Mouse (Mus musculus) Patski (cell line): Measurements from ENCODE around the gene Cdh11. TPM values are rescaled to one million over a fixed set of nuclear protein-coding genes. Genes with fewer than 3 reads are reported as not detected.

ENCODE experiments used
- ATAC-seq: fragments of 100-300 bp; one replicate; pipeline ENCODE4 v1.8.0; 2021
- CTCF ChIA-PET: fragments of 350-600 bp; sonication (Branson Sonifier 250); formaldehyde crosslinking; loops from one replicate; lab custom pipeline; 2022; ENCODE audit warnings: inconsistent platforms; lab: Charles Lee
- POLR2A ChIA-PET: fragments of 350-600 bp; sonication (Branson Sonifier 250); formaldehyde crosslinking; loops from one replicate; lab custom pipeline; 2022; ENCODE audit warnings: antibody characterized with exemption, inconsistent platforms; lab: Charles Lee
- DNase-seq: peaks from one replicate; pipeline ENCODE4 v3.0.0-alpha.2; 2011; ENCODE audit warnings: low read depth, low spot score
- H3K27me3 ChIP-seq: fragments of 371-371 bp; one replicate; pipeline ENCODE4 v1.5.1; 2021
- CTCF ChIP-seq: fragments of 100-300 bp; IDR thresholded peaks from one replicate; pipeline ENCODE4 v1.5.1; 2021
- in situ Hi-C: fragments of 300-500 bp; cut with MboI; formaldehyde crosslinking; loops from 3 replicates; pipeline ENCODE4 v1.11.1; 2018; ENCODE audit warnings: low pct_unique_long_range_greater_than_20kb, mixed read lengths
- polyA plus RNA-seq: library from polyadenylated mRNA; unstranded; gene quantifications from one replicate; pipeline ENCODE4 v1.2.3, GENCODE M21; 2021

The Cdh11 gene
- polyA plus RNA-seq, 1 experiment from 2014 or later: 36.4 TPM

GRCm38 (mm10) chr8:102774594-102774993 lies 10.8 kb downstream of the Cdh11 start:
- no peak for TF ChIP-seq CTCF
- no peak for DNase-seq
- ChIA-PET POLR2A (interaction anchor here (0.6 kb wide), 1 partner anchor 19 kb away, joined by 4 read pairs; no protein-coding TSS in a partner anchor), CTCF (no interaction called here)
- H3K27me3 ChIP-seq: no peaks in the 10 kb centered on the region
- ATAC-seq: no peak
- in situ Hi-C loops: no loop called here

- ATAC-seq: peak; percentile 76
- DNase-seq: no peak
- ChIA-PET CTCF (interaction anchor here (0.7 to 2.5 kb wide), 3 partner anchors 10 to 94 kb away, joined by 3 to 6 read pairs (median 3); no protein-coding TSS in a partner anchor), POLR2A (no interaction called here)
- H3K27me3 ChIP-seq: no peaks in the 10 kb centered on the region
- in situ Hi-C loops: no loop called here
- no peak for TF ChIP-seq CTCF
These were observed 14.0 kb downstream of the Cdh11 start for GRCm38 (mm10) chr8:102771456-102771855.

- in situ Hi-C loops: no loop called here
- ChIA-PET POLR2A (no interaction called here), CTCF (interaction anchor here (1.3 to 1.5 kb wide), 2 partner anchors 9 to 13 kb away, joined by 3 read pairs; no protein-coding TSS in a partner anchor)
- DNase-seq (no peak), ATAC-seq (no peak)
- no peak for TF ChIP-seq CTCF
- no peaks in the 10 kb centered on the region for H3K27me3 ChIP-seq
These were observed 31.6 kb downstream of the Cdh11 start for GRCm38 (mm10) chr8:102753839-102754238.

- ChIA-PET CTCF (no interaction called here), POLR2A (no interaction called here)
- no peak for TF ChIP-seq CTCF
- in situ Hi-C loops: no loop called here
- no peaks in the 10 kb centered on the region for H3K27me3 ChIP-seq
- ATAC-seq (no peak), DNase-seq (no peak)
These were observed 42.5 kb downstream of the Cdh11 start for GRCm38 (mm10) chr8:102742940-102743339.

- ChIA-PET POLR2A (no interaction called here), CTCF (no interaction called here)
- ATAC-seq (no peak), DNase-seq (no peak)
- in situ Hi-C loops: no loop called here
- H3K27me3 ChIP-seq: no peaks in the 10 kb centered on the region
- TF ChIP-seq CTCF: no peak
These were observed 43.3 kb downstream of the Cdh11 start for GRCm38 (mm10) chr8:102742008-102742591.

GRCm38 (mm10) chr8:102740963-102741362 lies 44.5 kb downstream of the Cdh11 start:
- in situ Hi-C loops: no loop called here
- ATAC-seq: peak; percentile 85
- POLR2A ChIA-PET: interaction anchor here (1.1 kb wide), 1 partner anchor 11 kb away, joined by 3 read pairs; no protein-coding TSS in a partner anchor
- CTCF ChIA-PET: interaction anchor here (0.6 to 2.6 kb wide), 6 partner anchors 9 to 40 kb away, joined by 3 to 10 read pairs (median 4); no protein-coding TSS in a partner anchor
- no peaks in the 10 kb centered on the region for H3K27me3 ChIP-seq
- no peak for TF ChIP-seq CTCF
- peak; percentile 34 for DNase-seq

GRCm38 (mm10) chr8:102738961-102739487 lies 46.4 kb downstream of the Cdh11 start:
- no peak for TF ChIP-seq CTCF
- DNase-seq (no peak), ATAC-seq (no peak)
- POLR2A ChIA-PET: no interaction called here
- H3K27me3 ChIP-seq: no peaks in the 10 kb centered on the region
- CTCF ChIA-PET: interaction anchor here (1.2 to 2.6 kb wide), 3 partner anchors 9 to 732 kb away, joined by 3 to 10 read pairs (median 3); no protein-coding TSS in a partner anchor
- in situ Hi-C loops: no loop called here

GRCm38 (mm10) chr8:102738395-102738794 lies 47.0 kb downstream of the Cdh11 start:
- in situ Hi-C loops: no loop called here
- H3K27me3 ChIP-seq: no peaks in the 10 kb centered on the region
- DNase-seq: no peak
- ATAC-seq: no peak
- POLR2A ChIA-PET: no interaction called here
- CTCF ChIA-PET: interaction anchor here (1.2 to 1.4 kb wide), 2 partner anchors 10 to 733 kb away, joined by 3 read pairs; no protein-coding TSS in a partner anchor
- no peak for TF ChIP-seq CTCF

GRCm38 (mm10) chr8:102734419-102734818 lies 51.0 kb downstream of the Cdh11 start:
- no peaks in the 10 kb centered on the region for H3K27me3 ChIP-seq
- TF ChIP-seq CTCF: no peak
- ChIA-PET CTCF (interaction anchor here (0.8 kb wide), 1 partner anchor 14 kb away, joined by 3 read pairs; no protein-coding TSS in a partner anchor), POLR2A (no interaction called here)
- ATAC-seq (no peak), DNase-seq (no peak)
- in situ Hi-C loops: no loop called here

GRCm38 (mm10) chr8:102726206-102726935 lies 59.1 kb downstream of the Cdh11 start:
- in situ Hi-C loops: no loop called here
- no peak for TF ChIP-seq CTCF

More at GRCm38 (mm10) chr8:102726206-102726935, 59.1 kb downstream of the Cdh11 start:
- ChIA-PET POLR2A (interaction anchor here (0.7 kb wide), 1 partner anchor 957 kb away, joined by 3 read pairs; no protein-coding TSS in a partner anchor), CTCF (no interaction called here)
- DNase-seq (no peak), ATAC-seq (no peak)
- no peaks in the 10 kb centered on the region for H3K27me3 ChIP-seq
